Mouse (Mus musculus): Measurements from ENCODE around the gene 1110017D15Rik.
A peak's percentile ranks its signal among the peaks of the same experiment; 100 is the strongest.

The 1110017D15Rik gene

GRCm38 (mm10) chr4:41513309-41513708 is 3.8 kb downstream of the 1110017D15Rik start:
- no peak for DNase-seq (ENCODE audit: low spot score in 2 of 2)

- no peak for DNase-seq (ENCODE audit: low spot score in 2 of 2)
Observed at GRCm38 (mm10) chr4:41507998-41508397, 9.1 kb downstream of the 1110017D15Rik start.

GRCm38 (mm10) chr4:41507326-41507924 is 9.7 kb downstream of the 1110017D15Rik start:
- no peak for DNase-seq (ENCODE audit: low spot score in 2 of 2)

- DNase-seq (ENCODE audit: low spot score in 2 of 2), result peak; percentile 79 to 86
Observed at GRCm38 (mm10) chr4:41506906-41507305, 10.2 kb downstream of the 1110017D15Rik start.

- peak; percentile 45 to 76 for DNase-seq (ENCODE audit: low spot score in 2 of 2)
Observed at GRCm38 (mm10) chr4:41506156-41506555, 11.0 kb downstream of the 1110017D15Rik start.

- no peak for DNase-seq (ENCODE audit: low spot score in 2 of 2)
Observed at GRCm38 (mm10) chr4:41505131-41505551, 12.0 kb downstream of the 1110017D15Rik start.

- no peak for DNase-seq (ENCODE audit: low spot score in 2 of 2)
Observed at GRCm38 (mm10) chr4:41504325-41504724, 12.8 kb downstream of the 1110017D15Rik start.

GRCm38 (mm10) chr4:41502986-41503412 is 14.1 kb downstream of the 1110017D15Rik start, which contains the start of gene AI464131:
Gene AI464131 (minus strand): TSS chr4:41503076.
- peak; percentile 86 to 90 for DNase-seq (ENCODE audit: low spot score in 2 of 2)

GRCm38 (mm10) chr4:41502171-41502940 is 14.8 kb downstream of the 1110017D15Rik start:
- DNase-seq (ENCODE audit: low spot score in 2 of 2), result no peak

- DNase-seq (ENCODE audit: low spot score in 2 of 2), result no peak
Observed at GRCm38 (mm10) chr4:41500787-41501186, 16.3 kb downstream of the 1110017D15Rik start.

- DNase-seq (ENCODE audit: low spot score in 2 of 2), result no peak
Observed at GRCm38 (mm10) chr4:41499619-41500018, 17.5 kb downstream of the 1110017D15Rik start.

- no peak for DNase-seq (ENCODE audit: low spot score in 2 of 2)
Observed at GRCm38 (mm10) chr4:41498921-41499391, 18.2 kb downstream of the 1110017D15Rik start.

- DNase-seq (ENCODE audit: low spot score in 2 of 2), result no peak
Observed at GRCm38 (mm10) chr4:41497995-41498845, 18.9 kb downstream of the 1110017D15Rik start.

- DNase-seq (ENCODE audit: low spot score in 2 of 2), result no peak
Observed at GRCm38 (mm10) chr4:41497579-41497978, 19.6 kb downstream of the 1110017D15Rik start.

- DNase-seq (ENCODE audit: low spot score in 2 of 2), result no peak
Observed at GRCm38 (mm10) chr4:41497046-41497445, 20.1 kb downstream of the 1110017D15Rik start.

- no peak for DNase-seq (ENCODE audit: low spot score in 2 of 2)
Observed at GRCm38 (mm10) chr4:41495850-41496249, 21.3 kb downstream of the 1110017D15Rik start.

- no peak for DNase-seq (ENCODE audit: low spot score in 2 of 2)
Observed at GRCm38 (mm10) chr4:41495076-41495475, 22.1 kb downstream of the 1110017D15Rik start.

- no peak for DNase-seq (ENCODE audit: low spot score in 2 of 2)
Observed at GRCm38 (mm10) chr4:41494378-41494777, 22.8 kb downstream of the 1110017D15Rik start.

GRCm38 (mm10) chr4:41493464-41494116 is 23.5 kb downstream of the 1110017D15Rik start:
- no peak for DNase-seq (ENCODE audit: low spot score in 2 of 2)

GRCm38 (mm10) chr4:41492951-41493350 is 24.2 kb downstream of the 1110017D15Rik start:
- DNase-seq (ENCODE audit: low spot score in 2 of 2), result no peak

- DNase-seq (ENCODE audit: low spot score in 2 of 2), result no peak
Observed at GRCm38 (mm10) chr4:41481601-41482017, 35.5 kb downstream of the 1110017D15Rik start.
